Mouse (Mus musculus) mouse embryonic stem cell (cell line): ENCODE data around the gene St3gal6.
"Not testable (repeated sequence)": the region's sequence is repeated elsewhere in the genome, so short reads cannot be mapped to it uniquely, and the experiment has no call there.

Source experiments
- in situ Hi-C, 2 experiments: fragments of 300-500 bp; cut with MboI; formaldehyde crosslinking; loops; 1 replicate in 1 of 2; 3 replicates in 1 of 2; pipeline ENCODE4 v1.14.3; 2019 to 2020; ENCODE audit warnings: low sequenced_read_pairs in 2 of 2, low pct_unique_long_range_greater_than_20kb in 1 of 2, mixed read lengths in 1 of 2; ENCODE audit not compliant: unreplicated experiment in 1 of 2

Gene St3gal6

DNA sequence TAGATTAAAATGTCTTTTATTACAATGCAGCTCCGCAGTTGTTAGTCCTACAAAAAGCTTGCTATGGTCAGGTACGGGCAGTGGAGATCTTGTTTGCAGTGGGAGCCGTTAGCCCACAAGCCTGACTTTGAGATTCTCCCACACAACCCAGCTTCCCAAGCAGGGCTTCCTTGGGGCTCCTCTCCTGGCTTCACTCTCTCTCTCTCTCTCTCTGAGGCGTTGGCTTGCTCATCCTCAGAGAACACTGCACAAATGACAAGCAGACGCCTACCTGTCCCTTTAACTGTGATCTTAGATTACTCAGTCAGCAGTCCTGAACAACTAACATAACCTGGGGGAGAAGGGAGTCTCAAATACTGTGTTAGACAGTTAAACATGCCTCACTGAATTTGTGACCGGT is 36.2 kb downstream of the St3gal6 start:
- in situ Hi-C loops = no loop called here

DNA sequence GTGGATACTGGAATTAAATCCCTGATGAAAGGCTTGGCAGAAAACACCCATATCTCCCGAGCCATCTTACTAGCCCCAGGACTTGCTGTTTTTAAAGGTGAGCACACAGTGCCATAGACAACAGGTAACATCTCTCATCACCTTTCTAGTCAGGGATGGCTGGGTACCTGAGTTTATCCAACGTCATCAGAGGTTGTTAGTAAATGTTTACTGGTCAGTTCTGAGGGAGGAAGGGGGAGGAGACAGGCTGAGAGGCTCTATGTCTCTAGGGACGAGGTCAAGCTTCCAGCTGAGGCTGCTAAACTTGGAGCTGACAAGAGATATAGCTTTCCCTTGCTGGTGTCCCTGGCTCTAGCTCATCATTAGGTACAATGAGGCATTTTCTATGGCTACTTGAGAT is 41.7 kb downstream of the St3gal6 start:
- in situ Hi-C loops = no loop called here

DNA sequence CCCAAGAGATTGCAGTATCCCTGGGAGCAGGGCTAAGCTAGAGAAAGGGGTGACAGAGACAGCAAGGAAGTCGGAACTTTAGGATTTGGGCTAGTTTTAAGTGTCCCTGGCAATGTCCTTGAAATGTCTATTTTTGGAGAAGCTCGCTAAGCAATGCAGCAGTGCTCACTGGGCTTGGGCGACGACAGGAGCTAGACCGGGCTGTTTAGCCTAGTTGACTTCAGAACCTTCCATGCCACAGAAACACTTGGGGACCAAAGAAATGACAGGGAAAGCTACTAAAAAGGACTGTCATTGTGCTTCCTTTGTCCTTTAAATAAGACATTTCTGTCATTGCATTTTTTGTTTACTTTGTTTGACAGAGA is 42.2 kb downstream of the St3gal6 start:
- in situ Hi-C loops = no loop called here

DNA sequence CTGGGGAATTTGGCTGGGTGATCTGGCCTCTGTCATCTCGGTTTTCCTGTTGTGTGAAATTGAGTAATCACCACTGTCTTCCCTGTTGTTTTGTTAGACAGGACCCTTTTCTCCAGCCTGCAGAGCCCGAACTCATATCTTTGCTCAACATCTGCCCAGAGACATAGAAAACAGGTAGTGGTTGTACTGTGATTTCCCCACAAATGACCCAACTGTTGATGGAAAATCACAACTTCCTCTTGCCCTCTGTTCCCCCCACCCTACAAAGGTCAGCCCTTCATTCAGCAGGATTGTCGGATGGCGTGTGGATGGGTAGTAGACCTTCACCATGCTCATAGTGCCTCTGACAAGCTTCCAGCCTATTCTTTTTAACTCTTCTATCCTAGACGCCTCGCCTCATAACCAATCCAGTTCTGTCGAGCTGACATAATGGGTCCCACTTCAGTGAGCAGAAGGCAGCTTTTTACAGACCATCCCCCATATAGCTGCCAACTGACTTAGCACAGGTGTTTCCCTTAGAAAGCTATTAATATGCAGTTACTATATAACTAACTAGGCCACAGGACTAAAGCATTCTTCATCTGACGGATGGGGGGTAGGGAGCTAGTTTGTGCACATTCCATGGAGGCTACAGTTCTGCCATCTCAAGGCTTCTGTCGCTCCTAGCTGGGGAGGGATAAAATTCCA is 42.7 kb downstream of the St3gal6 start:
- in situ Hi-C loops = no loop called here

DNA sequence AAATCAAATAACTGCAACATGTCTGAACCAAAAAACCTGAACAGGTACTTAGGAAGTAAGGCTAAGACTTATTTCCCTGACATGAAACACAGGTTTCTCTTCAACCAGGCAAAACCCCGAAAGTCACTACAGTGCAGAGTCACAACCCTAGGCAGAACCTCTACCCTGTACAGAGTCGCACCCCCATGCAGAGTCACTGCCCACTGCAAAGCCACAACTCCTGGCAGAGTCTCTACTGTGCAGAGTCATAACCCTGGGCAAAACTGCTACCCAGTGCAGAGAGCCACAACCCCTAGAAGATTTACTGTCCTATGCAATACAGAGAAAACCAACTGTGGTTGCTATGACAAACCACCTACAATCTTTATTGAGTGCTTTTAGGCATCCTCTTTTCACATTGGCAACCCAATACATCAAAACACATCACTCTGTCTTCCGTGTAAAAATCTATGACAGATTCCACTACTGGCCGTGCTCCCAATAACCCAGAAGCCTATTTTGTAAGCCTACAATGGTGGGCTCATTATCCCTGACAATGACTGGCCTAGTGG is 44.1 kb downstream of the St3gal6 start:
- in situ Hi-C loops = no loop called here

DNA sequence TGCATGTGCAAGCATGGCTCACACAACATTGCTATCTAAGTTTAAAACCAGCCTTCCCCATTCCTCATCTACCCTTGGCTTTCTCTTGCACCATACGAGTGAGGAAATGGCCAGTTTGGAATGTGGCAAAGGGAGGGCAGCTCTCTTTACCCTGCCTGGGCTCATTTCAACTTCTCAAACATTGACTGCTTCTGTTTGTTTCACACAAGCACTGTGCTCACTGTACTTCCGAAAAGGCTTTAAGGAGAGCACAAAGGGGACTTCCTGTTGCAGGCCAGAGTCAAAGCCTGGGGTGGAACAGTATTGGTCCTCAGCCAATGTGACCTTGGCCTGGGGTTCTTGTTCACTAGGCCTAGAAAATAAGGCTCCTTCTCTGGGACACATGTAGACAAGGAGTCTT is 47.7 kb downstream of the St3gal6 start:
- in situ Hi-C loops = no loop called here

DNA sequence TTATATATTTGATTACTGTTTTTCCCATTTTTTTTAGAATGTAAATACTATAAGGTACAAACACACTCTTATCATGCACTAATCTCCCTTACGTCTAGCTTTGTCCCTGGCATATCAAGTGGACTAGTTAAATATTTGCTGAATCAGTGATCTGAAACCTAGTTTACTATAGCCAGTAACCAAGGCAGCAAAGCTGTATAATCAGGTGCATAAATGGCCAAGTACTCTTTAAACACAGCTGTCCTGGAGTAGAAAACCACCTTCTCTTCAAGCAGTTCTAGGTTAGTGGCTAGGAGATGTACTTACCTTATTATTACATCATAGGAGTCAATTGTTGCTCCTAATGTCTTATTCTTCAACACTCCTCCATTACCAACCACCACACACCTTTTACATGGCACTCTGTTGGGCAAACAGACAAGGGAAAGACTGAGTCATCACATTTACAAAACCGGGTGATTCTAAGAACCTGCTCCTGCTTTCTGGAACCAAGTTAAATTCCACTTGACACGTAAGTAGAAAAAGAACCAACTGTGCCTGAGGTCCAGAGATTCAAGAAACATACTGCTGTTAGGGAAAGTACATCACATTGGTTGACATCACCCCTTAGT is 48.4 kb downstream of the St3gal6 start:
- in situ Hi-C loops = no loop called here

DNA sequence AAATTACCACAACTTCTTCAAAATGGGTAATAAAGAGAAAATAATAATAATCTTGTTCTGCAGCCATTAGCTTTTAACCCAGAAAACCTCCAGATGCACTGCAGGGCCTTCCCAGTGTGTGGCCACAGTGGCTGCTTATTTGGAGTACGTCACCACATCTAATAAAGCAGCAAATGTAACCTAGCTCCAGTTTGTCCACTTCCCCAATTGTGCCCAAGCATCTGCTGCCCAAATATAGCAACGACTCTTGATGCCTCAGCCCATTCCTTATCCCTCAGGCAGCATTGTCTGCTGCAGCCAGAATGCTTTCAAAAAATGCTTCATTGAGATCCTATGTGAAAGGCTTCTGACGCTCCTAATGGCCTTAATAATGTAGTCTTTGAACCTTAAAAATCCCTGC is 49.2 kb downstream of the St3gal6 start:
- in situ Hi-C loops = no loop called here

DNA sequence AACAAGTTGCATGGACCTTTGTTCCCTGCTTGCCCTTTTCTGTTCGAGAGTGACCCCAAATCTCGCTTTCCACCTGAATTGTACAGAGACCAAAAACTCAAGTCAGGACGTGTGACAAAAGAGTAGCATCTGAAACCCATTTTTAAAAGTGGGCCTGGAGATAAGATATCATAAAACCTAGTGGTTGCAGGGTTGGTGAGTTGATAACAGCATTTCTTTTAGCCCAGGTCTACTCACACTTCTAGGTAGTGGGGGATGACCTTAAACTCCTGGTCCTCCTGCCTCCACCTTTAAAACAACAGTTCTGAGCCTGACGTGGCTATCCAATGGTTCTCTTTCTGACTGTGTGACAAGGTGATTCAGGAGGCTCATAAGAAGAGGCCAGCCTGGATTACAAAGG is 53.2 kb downstream of the St3gal6 start:
- in situ Hi-C loops = no loop called here

DNA sequence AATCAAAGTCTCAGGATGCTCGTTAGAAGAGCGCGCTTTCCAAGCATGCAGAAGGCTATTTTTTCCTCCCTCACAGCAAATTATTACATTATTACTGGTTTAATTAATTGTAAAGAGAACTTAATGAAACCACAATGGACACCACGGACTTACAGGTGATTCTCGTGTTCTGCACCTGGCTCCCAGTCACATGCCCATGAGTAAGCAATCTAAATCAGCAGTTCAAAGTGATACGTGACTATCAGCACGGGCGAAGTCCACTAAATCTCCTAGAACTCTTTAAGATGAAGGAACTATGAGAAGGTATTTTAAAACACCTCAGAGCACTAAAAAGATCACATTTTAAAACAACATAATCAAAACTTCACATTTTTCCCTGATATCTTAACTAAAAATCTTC is 54.0 kb downstream of the St3gal6 start:
- in situ Hi-C loops = no loop called here

DNA sequence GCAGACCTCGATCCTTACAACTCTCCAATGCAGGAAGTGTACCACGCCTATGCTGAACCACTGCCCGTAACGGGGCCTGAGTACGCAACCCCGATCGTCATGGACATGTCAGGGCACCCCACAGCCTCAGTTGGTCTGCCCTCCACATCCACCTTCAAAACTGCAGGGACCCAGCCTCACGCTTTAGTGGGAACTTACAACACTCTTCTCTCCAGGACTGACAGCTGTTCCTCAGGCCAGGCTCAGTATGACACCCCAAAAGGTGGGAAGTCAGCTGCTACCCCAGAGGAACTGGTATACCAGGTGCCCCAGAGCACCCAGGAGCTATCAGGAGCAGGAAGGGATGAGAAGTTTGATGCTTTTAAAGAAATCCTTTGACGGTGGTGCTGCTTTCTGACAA is 58.6 kb downstream of the St3gal6 start:
- in situ Hi-C loops = no loop called here

DNA sequence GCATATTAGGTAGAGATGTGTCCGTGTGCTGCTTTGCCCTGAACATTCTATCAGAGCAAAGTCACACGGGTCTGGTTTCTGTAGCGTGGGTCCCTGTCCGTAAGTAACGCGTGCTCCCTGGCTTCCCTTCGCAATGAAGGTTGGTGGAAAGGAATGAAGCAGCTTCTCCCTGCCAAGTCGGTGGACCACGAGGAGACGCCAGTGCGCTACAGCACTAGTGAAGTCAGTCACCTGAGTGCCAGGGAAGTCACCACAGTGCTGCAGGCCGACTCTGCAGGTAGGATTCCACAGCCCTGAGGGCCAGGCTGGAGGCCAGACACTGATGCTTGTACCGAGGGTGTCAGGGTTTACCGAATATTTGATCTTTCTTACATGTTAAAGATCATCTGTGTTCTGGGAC is 60.0 kb downstream of the St3gal6 start:
- in situ Hi-C loops = no loop called here

DNA sequence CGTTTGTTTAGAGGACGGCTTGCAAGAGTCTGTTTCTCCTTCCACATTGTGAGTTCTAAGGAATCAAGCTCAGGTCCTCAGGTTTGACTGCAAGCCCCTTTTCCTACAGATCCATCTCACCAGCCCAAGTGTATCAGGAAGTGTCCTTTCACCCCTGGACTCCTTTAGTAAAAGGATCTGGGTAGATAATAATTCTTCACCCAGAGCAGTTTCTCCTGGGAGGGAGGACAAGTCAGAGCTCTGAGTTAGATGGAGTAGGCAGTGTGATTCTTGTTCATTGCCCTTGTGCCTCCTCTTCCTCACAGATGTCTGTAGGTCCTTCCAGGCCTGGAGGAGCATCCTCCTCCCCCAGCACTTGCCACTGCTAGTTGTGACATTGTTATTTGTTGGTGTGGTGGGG is 61.5 kb downstream of the St3gal6 start:
- in situ Hi-C loops = no loop called here

DNA sequence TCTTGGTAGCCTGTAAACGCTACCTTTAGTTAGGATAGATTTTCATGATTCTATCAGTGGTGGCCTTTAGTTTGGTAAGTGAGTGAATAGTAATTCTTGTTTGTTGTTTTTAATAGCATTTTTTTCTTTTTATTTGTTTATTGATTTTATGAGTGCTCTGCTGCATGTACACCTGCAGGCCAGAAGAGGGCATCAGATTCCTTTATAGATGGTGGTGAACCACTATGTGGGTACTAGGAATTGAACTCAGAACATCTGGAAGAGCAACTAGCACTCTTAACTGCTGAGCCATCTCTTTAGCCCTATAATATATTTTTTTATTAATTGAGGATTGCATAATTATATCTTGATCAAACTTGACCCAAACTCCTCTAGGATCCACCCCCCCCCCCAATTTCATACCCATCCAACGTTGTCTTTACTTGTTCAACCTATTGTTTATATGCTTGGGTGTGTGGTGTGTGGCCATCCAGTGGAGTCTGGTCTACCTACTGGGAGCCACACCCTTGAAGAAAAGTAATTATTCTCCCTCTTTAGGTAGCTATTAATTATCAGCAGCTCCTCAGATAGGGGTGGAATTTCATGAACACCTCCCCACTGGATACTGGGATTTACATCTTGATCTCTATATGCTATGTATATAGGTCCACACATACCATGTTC is 62.1 kb downstream of the St3gal6 start:
- in situ Hi-C loops = no loop called here

DNA sequence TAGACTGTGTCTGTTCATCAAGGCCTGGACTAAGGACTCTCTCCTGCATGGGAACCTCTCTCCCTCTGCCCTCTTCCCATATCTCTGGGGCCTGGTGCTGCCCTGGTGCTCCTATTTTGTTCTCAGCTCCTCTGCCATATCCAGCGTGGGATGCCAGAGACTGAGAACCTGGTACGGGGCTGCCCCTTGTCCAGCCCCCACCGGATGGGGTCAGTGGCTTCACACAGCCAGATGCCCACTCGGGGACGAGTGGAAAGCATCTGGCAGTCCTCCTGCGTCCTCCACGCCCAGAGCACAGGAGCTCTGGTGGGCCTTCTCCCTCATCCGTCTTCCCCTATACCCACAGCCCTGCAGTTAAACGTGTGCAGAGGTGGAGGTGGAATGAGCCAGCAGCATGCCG is 63.7 kb downstream of the St3gal6 start:
- in situ Hi-C loops = no loop called here

DNA sequence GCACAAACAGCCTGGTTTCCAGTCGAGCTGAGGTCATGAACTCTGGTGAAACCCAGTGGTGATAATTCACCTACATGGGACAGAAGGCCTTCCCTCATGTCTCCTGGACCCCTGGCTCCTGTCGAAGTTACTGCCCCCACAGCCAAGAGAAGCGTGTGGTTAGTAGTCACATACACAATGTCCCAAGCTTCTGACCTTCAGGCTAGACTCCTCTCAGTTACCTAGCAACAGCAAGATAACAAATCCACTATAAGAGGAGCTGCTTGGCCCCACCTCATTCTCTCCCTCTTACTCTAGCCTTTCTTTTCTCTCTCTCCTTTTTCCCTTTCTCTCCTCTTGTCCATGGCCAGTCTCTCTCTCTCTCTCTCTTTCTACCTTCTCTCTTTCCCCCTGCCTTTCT is 64.1 kb downstream of the St3gal6 start:
- in situ Hi-C loops = not testable (repeated sequence)

DNA sequence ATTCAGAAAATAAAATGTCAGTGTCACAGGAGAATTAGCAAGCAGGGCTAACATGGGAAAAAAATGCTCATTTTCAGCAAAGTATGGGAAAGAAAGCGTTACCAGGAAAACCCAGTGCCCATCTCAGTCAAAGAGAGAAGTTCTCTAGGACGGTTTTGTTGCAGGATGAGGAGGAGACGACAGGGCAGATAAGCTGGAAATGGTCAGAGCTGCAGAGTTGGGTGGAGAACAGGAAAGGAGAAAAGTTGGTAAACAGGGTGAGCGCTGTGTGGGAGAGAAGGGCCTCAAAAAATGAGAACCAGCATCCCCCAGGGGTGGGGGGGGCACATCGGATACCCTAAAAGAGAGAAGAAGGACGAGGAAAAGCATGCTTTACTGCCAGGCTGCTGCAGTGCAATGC is 67.1 kb downstream of the St3gal6 start:
- in situ Hi-C loops = no loop called here

DNA sequence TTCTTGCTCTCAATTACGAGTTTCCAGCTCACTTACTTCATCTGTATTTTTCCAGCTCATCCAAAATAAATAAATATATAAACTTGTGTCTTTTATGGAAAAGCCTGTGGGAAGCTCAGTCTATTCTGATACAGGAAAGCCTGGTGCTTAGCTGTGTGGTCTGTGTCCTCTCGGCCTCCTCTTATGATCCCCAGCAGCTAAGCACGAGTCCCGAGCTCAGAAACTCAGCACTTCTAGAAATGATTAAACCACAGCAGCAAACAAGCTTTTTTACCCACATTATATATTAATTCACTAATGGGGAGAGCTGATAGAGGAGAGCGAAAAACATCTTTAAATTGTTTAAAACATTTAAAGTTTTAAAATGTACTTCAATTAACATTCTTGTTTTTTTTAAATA is 67.6 kb downstream of the St3gal6 start:
- in situ Hi-C loops = no loop called here

DNA sequence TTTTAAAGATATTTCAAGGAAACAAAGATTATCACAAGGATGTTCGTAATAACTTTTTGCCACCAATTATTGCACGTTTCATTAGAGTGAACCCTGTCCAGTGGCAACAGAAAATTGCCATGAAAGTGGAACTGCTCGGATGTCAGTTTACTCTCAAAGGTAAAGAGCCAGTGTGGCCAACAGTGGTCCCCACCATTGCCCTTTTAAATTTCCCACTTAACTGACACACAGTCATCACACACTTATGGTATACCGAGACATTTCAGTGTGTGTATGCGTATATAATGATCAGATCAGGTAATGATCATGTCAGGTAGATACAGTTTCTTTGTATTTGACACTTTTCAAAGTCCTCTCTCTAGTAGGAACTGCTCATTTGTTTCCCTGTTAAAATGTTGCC is 68.9 kb downstream of the St3gal6 start:
- in situ Hi-C loops = no loop called here

DNA sequence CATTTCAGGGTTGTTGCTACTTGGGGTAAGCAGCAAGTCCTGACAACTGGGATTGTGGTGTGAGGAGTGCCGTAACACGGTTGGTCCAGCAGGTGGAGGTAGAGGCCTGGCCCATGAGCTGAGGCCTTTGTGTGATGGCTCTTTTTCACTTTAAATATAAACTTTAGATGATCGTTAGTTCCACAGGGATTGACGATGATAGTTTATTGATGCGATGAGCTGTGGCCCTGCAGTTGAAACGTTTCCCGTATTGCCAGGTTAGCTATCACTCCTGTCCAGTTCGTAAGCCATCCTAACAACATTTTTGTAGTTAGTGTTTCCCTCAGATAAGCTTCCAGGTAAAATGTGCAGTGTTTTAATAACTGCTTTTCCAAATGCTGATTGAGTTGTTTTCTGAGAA is 69.4 kb downstream of the St3gal6 start:
- in situ Hi-C loops = no loop called here
